Mouse (Mus musculus): ENCODE results near the gene Olfr802. TPM values are rescaled to one million over a fixed set of nuclear protein-coding genes. Genes with fewer than 3 reads are reported as not detected.

Gene Olfr802
- polyA plus RNA-seq (2015; fragmentation: Nextera tagmentation; extraction: Ambion mirVana) = 0.05 and 0.09 TPM in 2 replicates

- DNase-seq (ENCODE audit: low spot score) = no peak
Measured at GRCm38 (mm10) chr10:129688069-129688468, at the start of gene Olfr802. Gene Olfr802 (minus strand): TSS chr10:129688169.

- DNase-seq (ENCODE audit: low spot score) = no peak
Measured at GRCm38 (mm10) chr10:129729275-129729674, 41.3 kb upstream of the Olfr802 start, which contains the start of gene Olfr805. Gene Olfr805 (minus strand): TSS chr10:129729375.

- DNase-seq (ENCODE audit: low spot score) = no peak
Measured at GRCm38 (mm10) chr10:129702910-129703309, 14.9 kb upstream of the Olfr802 start, which contains the start of gene Olfr804. Gene Olfr804 (plus strand): TSS chr10:129703210.

- DNase-seq (ENCODE audit: low spot score) = no peak
Measured at GRCm38 (mm10) chr10:129694186-129694585, 6.2 kb upstream of the Olfr802 start, which contains the start of gene Olfr803. Gene Olfr803 (minus strand): TSS chr10:129694286.

GRCm38 (mm10) chr10:129673765-129674164, 14.2 kb downstream of the Olfr802 start, which contains the start of gene Olfr801:
Gene Olfr801 (minus strand): TSS chr10:129673865.
- DNase-seq (ENCODE audit: low spot score) = no peak

- DNase-seq (ENCODE audit: low spot score) = no peak
Measured at GRCm38 (mm10) chr10:129657394-129657793, 30.6 kb downstream of the Olfr802 start, which contains the start of gene Olfr800. Gene Olfr800 (plus strand): TSS chr10:129657694.

GRCm38 (mm10) chr10:129651763-129652162, 36.2 kb downstream of the Olfr802 start:
- no peak for DNase-seq (ENCODE audit: low spot score)

- DNase-seq (ENCODE audit: low spot score) = no peak
Measured at GRCm38 (mm10) chr10:129637184-129637583, 50.8 kb downstream of the Olfr802 start, which contains the start of gene Olfr799. Gene Olfr799 (plus strand): TSS chr10:129637484.

- DNase-seq (ENCODE audit: low spot score) = no peak
Measured at GRCm38 (mm10) chr10:129627834-129628233, 60.1 kb downstream of the Olfr802 start, which contains the start of gene Olfr798. Gene Olfr798 (minus strand): TSS chr10:129627934.

Small RNA genes within 50 kb of the gene (microRNA-seq; reads per million reads assigned to microRNA genes)
- not detected for gene Gm24485 (ENCODE audit: borderline number of aligned reads)

Other genes with a start within 250 kb of the Olfr802 start
- gene Olfr787, start 226.3 kb downstream of the Olfr802 start, polyA plus RNA-seq (2015; fragmentation: Nextera tagmentation; extraction: Ambion mirVana) = not detected in 2 replicates
- not detected in 2 replicates for gene Olfr788, start 217.2 kb downstream of the Olfr802 start, polyA plus RNA-seq (2015; fragmentation: Nextera tagmentation; extraction: Ambion mirVana)
- not detected in 2 replicates for gene Olfr789, start 203.4 kb downstream of the Olfr802 start, polyA plus RNA-seq (2015; fragmentation: Nextera tagmentation; extraction: Ambion mirVana)
- not detected in 2 replicates for gene Olfr790, start 189.7 kb downstream of the Olfr802 start, polyA plus RNA-seq (2015; fragmentation: Nextera tagmentation; extraction: Ambion mirVana)
- not detected in 2 replicates for gene Olfr791, start 166.4 kb downstream of the Olfr802 start, polyA plus RNA-seq (2015; fragmentation: Nextera tagmentation; extraction: Ambion mirVana)
- gene Olfr792, start 149.0 kb downstream of the Olfr802 start, polyA plus RNA-seq (2015; fragmentation: Nextera tagmentation; extraction: Ambion mirVana) = not detected in 2 replicates
- not detected in 2 replicates for gene Olfr794, start 120.5 kb downstream of the Olfr802 start, polyA plus RNA-seq (2015; fragmentation: Nextera tagmentation; extraction: Ambion mirVana)
- gene Olfr796, start 75.6 kb downstream of the Olfr802 start, polyA plus RNA-seq (2015; fragmentation: Nextera tagmentation; extraction: Ambion mirVana) = not detected in 2 replicates
- gene Olfr798, start 60.2 kb downstream of the Olfr802 start, polyA plus RNA-seq (2015; fragmentation: Nextera tagmentation; extraction: Ambion mirVana) = not detected in 2 replicates
- gene Olfr799, start 50.7 kb downstream of the Olfr802 start, polyA plus RNA-seq (2015; fragmentation: Nextera tagmentation; extraction: Ambion mirVana) = not detected in 2 replicates
- gene Olfr800, start 30.5 kb downstream of the Olfr802 start, polyA plus RNA-seq (2015; fragmentation: Nextera tagmentation; extraction: Ambion mirVana) = not detected in 2 replicates
- not detected in 2 replicates for gene Olfr801, start 14.3 kb downstream of the Olfr802 start, polyA plus RNA-seq (2015; fragmentation: Nextera tagmentation; extraction: Ambion mirVana)
- gene Olfr803, start 6.1 kb upstream of the Olfr802 start, polyA plus RNA-seq (2015; fragmentation: Nextera tagmentation; extraction: Ambion mirVana) = not detected in 2 replicates
- not detected in 2 replicates for gene Olfr804, start 15.0 kb upstream of the Olfr802 start, polyA plus RNA-seq (2015; fragmentation: Nextera tagmentation; extraction: Ambion mirVana)
- gene Olfr805, start 41.2 kb upstream of the Olfr802 start, polyA plus RNA-seq (2015; fragmentation: Nextera tagmentation; extraction: Ambion mirVana) = not detected in 2 replicates
- not detected in 2 replicates for gene Olfr806, start 53.8 kb upstream of the Olfr802 start, polyA plus RNA-seq (2015; fragmentation: Nextera tagmentation; extraction: Ambion mirVana)
- not detected in 2 replicates for gene Olfr807, start 69.6 kb upstream of the Olfr802 start, polyA plus RNA-seq (2015; fragmentation: Nextera tagmentation; extraction: Ambion mirVana)
- not detected in 2 replicates for gene Olfr808, start 77.3 kb upstream of the Olfr802 start, polyA plus RNA-seq (2015; fragmentation: Nextera tagmentation; extraction: Ambion mirVana)
- not detected in 2 replicates for gene Olfr809, start 86.5 kb upstream of the Olfr802 start, polyA plus RNA-seq (2015; fragmentation: Nextera tagmentation; extraction: Ambion mirVana)
- gene Olfr810, start 106.7 kb upstream of the Olfr802 start, polyA plus RNA-seq (2015; fragmentation: Nextera tagmentation; extraction: Ambion mirVana) = not detected in 2 replicates
- gene Olfr811, start 116.2 kb upstream of the Olfr802 start, polyA plus RNA-seq (2015; fragmentation: Nextera tagmentation; extraction: Ambion mirVana) = not detected in 2 replicates
- gene Olfr812, start 157.9 kb upstream of the Olfr802 start, polyA plus RNA-seq (2015; fragmentation: Nextera tagmentation; extraction: Ambion mirVana) = not detected in 2 replicates
- not detected in 2 replicates for gene Olfr813, start 167.2 kb upstream of the Olfr802 start, polyA plus RNA-seq (2015; fragmentation: Nextera tagmentation; extraction: Ambion mirVana)
- gene Olfr814, start 191.7 kb upstream of the Olfr802 start, polyA plus RNA-seq (2015; fragmentation: Nextera tagmentation; extraction: Ambion mirVana) = not detected in 2 replicates
- not detected in 2 replicates for gene Olfr815, start 217.7 kb upstream of the Olfr802 start, polyA plus RNA-seq (2015; fragmentation: Nextera tagmentation; extraction: Ambion mirVana)
- gene Olfr816, start 227.4 kb upstream of the Olfr802 start, polyA plus RNA-seq (2015; fragmentation: Nextera tagmentation; extraction: Ambion mirVana) = not detected in 2 replicates

Measured in thymus, postnatal 0 days (tissue).